Mouse (Mus musculus): ENCODE results near the gene Rab8a.

GRCm38 (mm10) chr8:72133507-72133906 is 27.5 kb upstream of the Rab8a start:
- no peak for TF ChIP-seq CTCF (IDR thresholded peaks at IDR 0.05; ENCODE audit: low read depth, low read length)
- TF ChIP-seq POLR2A (IDR thresholded peaks at IDR 0.05; ENCODE audit: borderline replicate concordance, low read depth, low read length), result no peak
